Mouse (Mus musculus) midbrain, embryonic 11.5 days (tissue): Measurements from ENCODE around the gene Krtap7-1. TPM values are rescaled to one million over a fixed set of nuclear protein-coding genes. Genes with fewer than 3 reads are reported as not detected.

ENCODE experiments used
- ATAC-seq: fragments of 200-750 bp; cut with Nextera tagmentation; 2 replicates; pipeline ENCODE4 v1.8.0; 2017; ENCODE audit warnings: moderate TSS enrichment, moderate library complexity; ENCODE audit not compliant: low FRiP score
- DNase-seq: peaks from one replicate; pipeline ENCODE4 v3.0.0; 2015; ENCODE audit warnings: low spot score; ENCODE audit errors: missing footprints
- H3K27ac ChIP-seq: fragments of 300-500 bp; sonication (generic); 2 replicates; pipeline ENCODE4 v1.5.1; 2014; ENCODE audit warnings: low read depth, low read length
- H3K27me3 ChIP-seq: fragments of 300-500 bp; sonication (generic); 2 replicates; pipeline ENCODE4 v1.6.1; 2014; ENCODE audit warnings: mild to moderate bottlenecking, low read length, moderate library complexity, mixed read lengths; ENCODE audit not compliant: control insufficient read depth, insufficient read depth
- H3K36me3 ChIP-seq: fragments of 300-500 bp; sonication (generic); 2 replicates; pipeline ENCODE4 v1.6.1; 2014; ENCODE audit warnings: mild to moderate bottlenecking, low read length, moderate library complexity, mixed read lengths; ENCODE audit not compliant: control insufficient read depth, insufficient read depth
- H3K4me1 ChIP-seq: fragments of 300-500 bp; sonication (generic); 2 replicates; pipeline ENCODE4 v1.6.1; 2014; ENCODE audit warnings: low read length; ENCODE audit not compliant: control insufficient read depth, insufficient read depth
- H3K4me2 ChIP-seq: fragments of 300-500 bp; sonication (generic); 2 replicates; pipeline ENCODE4 v1.6.1; 2014; ENCODE audit warnings: mild to moderate bottlenecking, moderate library complexity
- H3K4me3 ChIP-seq: fragments of 300-500 bp; sonication (generic); 2 replicates; pipeline ENCODE4 v1.5.1; 2014; ENCODE audit warnings: low read depth, low read length
- H3K9ac ChIP-seq: fragments of 300-500 bp; sonication (generic); 2 replicates; pipeline ENCODE4 v1.6.1; 2014; ENCODE audit warnings: low read length
- H3K9me3 ChIP-seq: fragments of 300-500 bp; sonication (generic); 2 replicates; pipeline ENCODE4 v1.6.1; 2016; ENCODE audit warnings: low read length; ENCODE audit not compliant: control insufficient read depth
- WGBS: fragments of 180-500 bp; shearing (Covaris S2); extraction: QIAGEN DNeasy Blood & Tissue Kit; methylation state at CpG from one replicate; pipeline ENCODE4 v1.1.7; 2014; 5-methylcytosine and 5-hydroxymethylcytosine counted together
- polyA plus RNA-seq: library from polyadenylated mRNA; unstranded; fragments of >200 nt; fragmentation: Nextera tagmentation; extraction: Ambion mirVana; gene quantifications from 2 replicates; pipeline ENCODE4 v1.2.1, GENCODE M21; 2014

The Krtap7-1 gene
- polyA plus RNA-seq, 1 experiment from 2014 or later, result 0.23 TPM

- no peak overlapping the region for H3K4me3 ChIP-seq
- WGBS, result 93% methylated on average over 5 of the region's 5 CpGs
Observed at GRCm38 (mm10) chr16:89461189-89461588, 46.9 kb downstream of the Krtap7-1 start.

More at GRCm38 (mm10) chr16:89461189-89461588, 46.9 kb downstream of the Krtap7-1 start:
- ATAC-seq (no peak), DNase-seq (peak; percentile 49)
- Histone ChIP-seq H3K27ac (no peak overlapping the region), H3K9me3 (no peaks in the 10 kb centered on the region), H3K4me1 (no peaks in the 10 kb centered on the region), H3K36me3 (no peaks in the 10 kb centered on the region), H3K4me2 (no peak overlapping the region), H3K27me3 (no peaks in the 10 kb centered on the region), H3K9ac (no peak overlapping the region)

Other genes starting within 250 kb of the Krtap7-1 start
- not detected in 2 replicates for gene Krtap21-1, start 104.5 kb downstream of the Krtap7-1 start, polyA plus RNA-seq
- gene Krtap6-2, start 88.2 kb downstream of the Krtap7-1 start, polyA plus RNA-seq, result not detected in 2 replicates
- not detected in 2 replicates for gene Krtap8-1, start 20.4 kb downstream of the Krtap7-1 start, polyA plus RNA-seq
- not detected in 2 replicates for gene Krtap11-1, start 62.9 kb upstream of the Krtap7-1 start, polyA plus RNA-seq